Mouse (Mus musculus) hindbrain, embryonic 11.5 days (tissue): ENCODE data around the gene Eftud2. TPM values are rescaled to one million over a fixed set of nuclear protein-coding genes. Genes with fewer than 3 reads are reported as not detected.

ENCODE experiments used
- ATAC-seq: fragments of 200-750 bp; cut with Nextera tagmentation; 2 replicates; pipeline ENCODE4 v1.8.0; 2017; ENCODE audit warnings: mild to moderate bottlenecking, moderate TSS enrichment, moderate library complexity; ENCODE audit not compliant: low FRiP score
- DNase-seq: peaks from one replicate; pipeline ENCODE4 v3.0.0-alpha.2; 2015; ENCODE audit warnings: low spot score
- H3K27ac ChIP-seq: fragments of 300-500 bp; sonication (generic); 2 replicates; pipeline ENCODE4 v1.5.1; 2014; ENCODE audit warnings: mild to moderate bottlenecking, low read depth, low read length
- H3K27me3 ChIP-seq: fragments of 300-500 bp; sonication (generic); 2 replicates; pipeline ENCODE4 v1.6.1; 2014; ENCODE audit warnings: mild to moderate bottlenecking, low read length, moderate library complexity, mixed read lengths; ENCODE audit not compliant: control insufficient read depth, insufficient read depth
- H3K36me3 ChIP-seq: fragments of 300-500 bp; sonication (generic); 2 replicates; pipeline ENCODE4 v1.6.1; 2014; ENCODE audit warnings: mild to moderate bottlenecking, low read length, moderate library complexity, mixed read lengths; ENCODE audit not compliant: control insufficient read depth, insufficient read depth
- H3K4me1 ChIP-seq: fragments of 300-500 bp; sonication (generic); replicated peaks from 2 replicates; pipeline ENCODE4 v1.6.1; 2014; ENCODE audit warnings: low read length, mixed read lengths; ENCODE audit not compliant: control insufficient read depth, insufficient read depth
- H3K4me2 ChIP-seq: fragments of 300-500 bp; sonication (generic); replicated peaks from 2 replicates; pipeline ENCODE4 v1.6.1; 2014; ENCODE audit warnings: mild to moderate bottlenecking, low read depth, low read length
- H3K4me3 ChIP-seq: fragments of 300-500 bp; sonication (generic); 2 replicates; pipeline ENCODE4 v1.5.1; 2014; ENCODE audit warnings: low read depth, low read length
- H3K9ac ChIP-seq: fragments of 300-500 bp; sonication (generic); 2 replicates; pipeline ENCODE4 v1.6.1; 2014; ENCODE audit warnings: low read depth, low read length
- H3K9me3 ChIP-seq: fragments of 300-500 bp; sonication (generic); 2 replicates; pipeline ENCODE4 v1.6.1; 2016; ENCODE audit warnings: low read length; ENCODE audit not compliant: control insufficient read depth
- WGBS: fragments of 180-500 bp; shearing (Covaris S2); extraction: QIAGEN DNeasy Blood & Tissue Kit; methylation state at CpG from one replicate; pipeline ENCODE4 v1.1.7; 2014; 5-methylcytosine and 5-hydroxymethylcytosine counted together
- polyA plus RNA-seq: library from polyadenylated mRNA; unstranded; fragments of >200 nt; fragmentation: Nextera tagmentation; extraction: Ambion mirVana; gene quantifications from 2 replicates; pipeline ENCODE4 v1.2.1, GENCODE M21; 2014

The Eftud2 gene
- polyA plus RNA-seq, 1 experiment from 2014 or later = 205 TPM

DNA sequence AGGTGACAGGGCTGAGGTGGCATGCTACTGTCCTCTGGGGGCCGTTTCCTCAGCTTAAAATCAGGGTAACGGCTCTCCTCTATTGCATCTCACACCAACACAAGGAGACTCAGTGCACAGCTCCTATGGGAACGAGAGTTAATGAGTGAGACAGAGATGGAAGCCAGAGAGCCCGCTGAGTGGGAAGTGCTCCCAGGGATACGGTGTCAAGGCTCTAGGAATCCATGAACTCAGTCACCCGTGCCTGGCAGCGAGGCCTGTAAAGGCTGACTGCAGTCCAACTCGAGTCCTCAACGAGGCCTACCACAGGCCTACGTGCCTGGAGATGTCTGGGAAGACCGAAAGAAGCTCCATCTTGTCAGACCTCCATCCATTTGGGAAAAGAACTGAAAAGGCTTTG is 21.8 kb downstream of the Eftud2 start:
- no peaks in the 10 kb centered on the region for H3K27me3 ChIP-seq
- no peaks in the 10 kb centered on the region for H3K9me3 ChIP-seq
- no peak overlapping the region for H3K9ac ChIP-seq
- H3K36me3 ChIP-seq = peaks cover 7% of the 10 kb centered on the region
- no peak overlapping the region for H3K4me3 ChIP-seq
- H3K4me2 ChIP-seq = no peak overlapping the region
- ATAC-seq (no peak), DNase-seq (no peak)
- no peaks in the 10 kb centered on the region for H3K4me1 ChIP-seq
- WGBS = 87% methylated on average over 11 of the region's 11 CpGs
- no peak overlapping the region for H3K27ac ChIP-seq

DNA sequence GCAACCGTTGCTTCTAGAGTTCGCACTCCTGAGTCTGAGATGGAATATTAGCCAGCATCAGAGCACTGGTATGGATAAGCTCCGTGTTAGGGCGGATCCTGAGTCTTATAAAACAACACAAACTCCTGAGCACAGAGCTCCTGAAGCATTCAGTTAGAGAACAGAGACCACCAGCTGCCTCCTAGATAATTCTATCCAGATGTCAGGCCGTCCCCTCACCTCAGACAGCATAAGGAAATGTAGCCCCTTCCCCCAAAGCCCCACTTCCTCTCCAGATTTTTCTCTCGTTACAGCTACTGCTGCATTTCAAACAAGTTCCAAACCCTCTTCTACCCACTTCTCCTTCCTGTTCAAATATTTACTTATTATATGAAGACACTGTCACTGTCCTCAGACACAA is 24.8 kb downstream of the Eftud2 start:
- Histone ChIP-seq H3K4me1 (no peaks in the 10 kb centered on the region), H3K36me3 (peaks cover 10% of the 10 kb centered on the region), H3K4me3 (no peak overlapping the region), H3K27me3 (no peaks in the 10 kb centered on the region), H3K9me3 (no peaks in the 10 kb centered on the region), H3K4me2 (no peak overlapping the region), H3K9ac (no peak overlapping the region), H3K27ac (no peak overlapping the region)
- DNase-seq = peak; percentile 3
- ATAC-seq = no peak
- WGBS = 71% methylated on average over 6 of the region's 6 CpGs

DNA sequence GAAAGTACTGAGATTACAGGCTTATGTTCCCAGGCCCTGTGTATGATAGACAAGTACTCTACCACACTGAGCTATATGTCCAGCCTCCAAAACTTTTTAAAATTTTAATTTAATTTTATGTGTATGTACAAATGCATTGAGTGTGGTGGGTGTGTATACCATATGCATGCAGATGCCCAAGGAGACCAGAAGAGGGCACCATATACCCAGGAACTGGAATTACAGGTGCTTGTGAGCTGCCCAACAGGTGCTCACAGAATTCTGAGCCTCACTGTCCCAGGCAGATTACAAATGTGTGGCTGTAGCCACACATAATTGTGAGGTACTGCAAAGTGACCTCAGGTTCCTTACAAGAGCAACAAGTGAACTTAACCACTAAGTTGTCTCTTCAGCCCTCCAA is 27.0 kb downstream of the Eftud2 start:
- H3K9ac ChIP-seq = no peak overlapping the region
- no peaks in the 10 kb centered on the region for H3K4me1 ChIP-seq
- ATAC-seq = no peak
- no peak for DNase-seq
- H3K27me3 ChIP-seq = no peaks in the 10 kb centered on the region
- peaks cover 10% of the 10 kb centered on the region for H3K36me3 ChIP-seq
- no peaks in the 10 kb centered on the region for H3K9me3 ChIP-seq
- no peak overlapping the region for H3K27ac ChIP-seq
- H3K4me2 ChIP-seq = no peak overlapping the region
- no peak overlapping the region for H3K4me3 ChIP-seq

DNA sequence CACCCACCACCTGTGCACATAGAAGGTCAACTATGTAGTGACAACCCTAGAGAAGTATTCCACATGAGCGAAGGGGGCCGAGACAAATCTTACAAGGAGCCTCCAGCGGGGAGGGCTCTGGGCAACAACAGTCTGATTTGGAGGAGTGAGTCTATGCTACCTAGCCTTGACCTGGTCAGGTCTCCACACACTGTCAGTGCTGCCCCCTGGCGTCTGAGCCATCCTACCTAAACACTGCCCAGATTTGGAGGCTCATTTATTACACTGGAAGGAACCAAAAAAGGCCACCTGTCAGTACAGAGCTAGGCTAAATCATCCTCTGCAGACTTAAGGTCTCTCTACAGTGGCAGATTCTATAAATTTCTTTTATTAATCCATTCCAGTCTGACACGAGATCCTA is 28.9 kb downstream of the Eftud2 start:
- peak; percentile 76 for DNase-seq
- H3K36me3 ChIP-seq = peaks cover 15% of the 10 kb centered on the region
- no peak overlapping the region for H3K4me2 ChIP-seq
- no peaks in the 10 kb centered on the region for H3K27me3 ChIP-seq
- no peak overlapping the region for H3K9ac ChIP-seq
- H3K4me1 ChIP-seq = no peaks in the 10 kb centered on the region
- H3K9me3 ChIP-seq = no peaks in the 10 kb centered on the region
- no peak overlapping the region for H3K4me3 ChIP-seq
- no peak for ATAC-seq
- WGBS = 75% methylated on average over 5 of the region's 5 CpGs
- no peak overlapping the region for H3K27ac ChIP-seq

DNA sequence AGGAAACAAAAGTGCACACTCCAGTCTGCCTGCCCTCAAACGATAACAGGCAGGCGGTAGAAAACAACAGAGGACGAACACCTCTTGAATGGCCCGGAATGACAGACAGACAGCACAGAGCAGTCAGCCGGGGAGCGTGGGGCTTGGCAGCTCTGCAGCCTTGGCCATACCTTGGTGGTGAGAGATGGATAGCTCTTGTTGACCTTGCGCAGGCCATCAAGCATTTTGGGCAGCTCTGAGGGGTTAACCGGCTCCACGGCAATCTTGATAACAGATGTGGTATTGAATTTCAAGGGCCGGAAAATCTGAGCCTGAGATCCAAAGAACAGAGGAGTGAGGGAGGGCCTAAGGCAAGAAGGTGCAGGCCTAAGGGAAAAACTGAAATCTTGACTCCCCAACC is 34.9 kb downstream of the Eftud2 start:
- no peaks in the 10 kb centered on the region for H3K9me3 ChIP-seq
- H3K4me2 ChIP-seq = no peak overlapping the region
- H3K4me1 ChIP-seq = no peaks in the 10 kb centered on the region
- no peak overlapping the region for H3K9ac ChIP-seq
- no peak overlapping the region for H3K4me3 ChIP-seq
- H3K36me3 ChIP-seq = peaks cover 34% of the 10 kb centered on the region
- 79% methylated on average over 10 of the region's 10 CpGs for WGBS
- no peak for DNase-seq
- no peak overlapping the region for H3K27ac ChIP-seq
- H3K27me3 ChIP-seq = no peaks in the 10 kb centered on the region
- no peak for ATAC-seq

DNA sequence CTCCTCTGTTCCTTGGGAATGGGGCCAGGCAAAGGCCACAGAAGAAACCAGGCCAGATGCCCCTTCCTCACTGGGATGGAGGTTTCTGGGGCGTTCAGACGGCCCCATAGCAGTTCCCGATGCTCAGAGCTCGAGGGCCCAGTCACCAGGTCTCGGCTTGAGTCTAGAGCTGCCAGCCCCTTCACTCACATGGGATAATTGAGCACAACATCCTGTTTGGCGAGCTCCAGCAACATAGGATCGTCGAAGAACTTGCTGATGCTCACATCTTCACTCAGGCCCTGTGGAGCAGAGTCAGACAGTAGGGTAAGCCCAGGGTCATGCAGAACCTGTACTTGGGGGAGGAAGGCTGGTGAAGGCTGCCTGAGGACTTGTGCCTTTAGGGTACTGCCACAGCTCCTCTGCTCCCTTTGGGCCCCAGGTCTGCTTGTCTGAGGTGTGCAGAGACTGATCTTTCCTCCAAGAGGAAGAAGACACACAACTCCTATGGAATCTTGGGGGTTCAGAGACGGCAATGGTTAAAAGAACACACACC is 42.1 kb downstream of the Eftud2 start:
- Histone ChIP-seq H3K4me2 (no peak overlapping the region), H3K36me3 (peaks cover 27% of the 10 kb centered on the region)
- DNase-seq = no peak

DNA sequence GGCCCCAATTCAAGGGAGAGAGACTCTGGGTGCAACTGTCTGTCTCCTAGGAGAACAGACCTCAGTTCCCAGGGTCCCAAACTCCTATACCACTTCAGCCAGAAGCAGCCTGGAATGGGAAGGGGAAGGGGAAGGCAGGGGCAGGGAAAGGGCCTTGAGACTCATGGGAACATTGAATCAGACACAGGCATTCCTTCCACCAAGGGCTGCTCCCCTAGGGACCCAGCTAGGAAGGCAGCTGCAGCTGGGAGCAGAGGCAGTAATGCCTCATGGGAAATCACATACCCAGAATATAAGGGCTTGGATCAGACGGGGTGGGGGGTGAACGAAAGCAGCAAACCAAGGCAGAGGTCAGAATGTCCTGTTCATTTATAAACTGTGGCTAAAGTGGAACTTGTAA is 42.7 kb downstream of the Eftud2 start:
- Histone ChIP-seq H3K4me1 (no peaks in the 10 kb centered on the region), H3K9ac (no peak overlapping the region), H3K9me3 (no peaks in the 10 kb centered on the region), H3K36me3 (peaks cover 24% of the 10 kb centered on the region), H3K27ac (no peak overlapping the region), H3K4me2 (no peak overlapping the region), H3K27me3 (no peaks in the 10 kb centered on the region), H3K4me3 (no peak overlapping the region)
- ATAC-seq = no peak
- 84% methylated on average over 2 of the region's 2 CpGs for WGBS
- DNase-seq = no peak

More for the DNA sequence above, 42.1 kb downstream of the Eftud2 start:
- 91% methylated on average over 9 of the region's 9 CpGs for WGBS
- H3K4me3 ChIP-seq = no peak overlapping the region
- H3K4me1 ChIP-seq = no peaks in the 10 kb centered on the region
- no peaks in the 10 kb centered on the region for H3K27me3 ChIP-seq
- no peak for ATAC-seq
- H3K9me3 ChIP-seq = no peaks in the 10 kb centered on the region
- no peak overlapping the region for H3K9ac ChIP-seq
- no peak overlapping the region for H3K27ac ChIP-seq

DNA sequence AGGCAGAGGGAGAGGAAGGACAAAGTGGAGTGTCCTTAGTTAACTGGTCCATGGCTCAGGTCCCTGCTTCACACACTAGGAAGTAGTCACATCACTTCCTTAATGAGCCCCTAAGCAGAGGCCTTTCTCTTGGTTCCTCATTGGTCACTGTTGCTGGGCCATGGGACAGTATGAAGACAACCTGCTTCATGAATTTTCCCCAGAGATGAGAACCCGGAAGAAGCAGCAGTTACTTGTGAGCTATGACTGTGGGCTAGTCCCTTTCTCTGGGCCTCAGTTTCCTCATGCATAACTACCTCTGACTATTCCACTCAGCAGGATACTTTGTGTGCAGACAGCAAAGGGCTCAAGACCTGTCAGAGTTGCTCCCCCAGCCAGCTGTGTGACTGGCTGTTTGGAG is 43.4 kb downstream of the Eftud2 start:
- H3K9me3 ChIP-seq = no peaks in the 10 kb centered on the region
- no peak overlapping the region for H3K9ac ChIP-seq
- peaks cover 22% of the 10 kb centered on the region for H3K36me3 ChIP-seq
- DNase-seq = no peak
- H3K4me2 ChIP-seq = no peak overlapping the region
- H3K27me3 ChIP-seq = no peaks in the 10 kb centered on the region
- no peaks in the 10 kb centered on the region for H3K4me1 ChIP-seq
- H3K4me3 ChIP-seq = no peak overlapping the region
- no peak for ATAC-seq
- 100% methylated on average over 1 of the region's 1 CpGs for WGBS
- no peak overlapping the region for H3K27ac ChIP-seq

DNA sequence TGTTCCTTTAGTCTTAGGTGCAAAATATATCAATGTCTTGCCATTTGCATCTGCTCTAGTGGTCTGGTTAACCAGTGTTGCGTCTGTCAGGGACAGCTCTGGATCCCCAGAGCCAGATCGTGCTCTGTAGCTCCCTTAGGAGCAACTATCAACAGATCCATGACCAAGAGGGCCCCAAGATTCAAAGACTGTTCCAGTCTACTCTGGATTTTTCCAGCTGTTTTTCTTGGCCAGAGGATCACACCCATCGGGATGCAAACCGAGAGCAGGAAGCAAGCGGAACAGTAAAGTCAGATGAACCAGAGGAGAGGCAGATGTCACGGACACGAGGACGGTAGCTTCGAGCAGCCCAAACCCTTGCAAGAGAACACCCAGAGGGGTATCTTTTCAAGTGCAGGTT is 44.6 kb downstream of the Eftud2 start:
- Histone ChIP-seq H3K9me3 (no peaks in the 10 kb centered on the region), H3K4me3 (no peak overlapping the region), H3K4me2 (no peak overlapping the region), H3K4me1 (no peaks in the 10 kb centered on the region), H3K9ac (no peak overlapping the region), H3K27me3 (no peaks in the 10 kb centered on the region), H3K36me3 (peaks cover 15% of the 10 kb centered on the region), H3K27ac (no peak overlapping the region)
- ATAC-seq (no peak), DNase-seq (no peak)
- WGBS = 92% methylated on average over 9 of the region's 9 CpGs
